Mouse (Mus musculus) hindbrain, embryonic 14.5 days (tissue): ENCODE data around the gene Gm9780. TPM values are rescaled to one million over a fixed set of nuclear protein-coding genes. Genes with fewer than 3 reads are reported as not detected.
"Not testable (repeated sequence)": the region's sequence is repeated elsewhere in the genome, so short reads cannot be mapped to it uniquely, and the experiment has no call there.

Experiments
- ATAC-seq: fragments of 200-750 bp; cut with Nextera tagmentation; 2 replicates; pipeline ENCODE4 v1.8.0; 2017; ENCODE audit warnings: moderate number of reproducible peaks, mild to moderate bottlenecking, moderate TSS enrichment, moderate library complexity; ENCODE audit not compliant: low FRiP score
- DNase-seq: peaks from one replicate; pipeline ENCODE4 v3.0.0-alpha.2; 2015; ENCODE audit warnings: low spot score
- H3K27ac ChIP-seq: fragments of 300-500 bp; sonication (generic); 2 replicates; pipeline ENCODE4 v1.5.1; 2014; ENCODE audit warnings: mild to moderate bottlenecking, moderate library complexity
- H3K27me3 ChIP-seq: fragments of 300-500 bp; sonication (generic); 2 replicates; pipeline ENCODE4 v1.6.1; 2014; ENCODE audit warnings: mild to moderate bottlenecking, low read length, mixed read lengths; ENCODE audit not compliant: control insufficient read depth, insufficient read depth
- H3K36me3 ChIP-seq: fragments of 300-500 bp; sonication (generic); replicated peaks from 2 replicates; pipeline ENCODE4 v1.6.1; 2014; ENCODE audit not compliant: control insufficient read depth, insufficient read depth
- H3K4me1 ChIP-seq: fragments of 300-500 bp; sonication (generic); replicated peaks from 2 replicates; pipeline ENCODE4 v1.6.1; 2014; ENCODE audit warnings: antibody characterized with exemption, low read length, mixed read lengths; ENCODE audit not compliant: control insufficient read depth, insufficient read depth
- H3K4me2 ChIP-seq: fragments of 300-500 bp; sonication (generic); replicated peaks from 2 replicates; pipeline ENCODE4 v1.6.1; 2014; ENCODE audit warnings: mild to moderate bottlenecking, moderate library complexity
- H3K4me3 ChIP-seq: fragments of 300-500 bp; sonication (generic); replicated peaks from 2 replicates; pipeline ENCODE4 v1.5.1; 2014; ENCODE audit warnings: mild to moderate bottlenecking, low read length
- H3K9ac ChIP-seq: fragments of 300-500 bp; sonication (generic); 2 replicates; pipeline ENCODE4 v1.6.1; 2014
- H3K9me3 ChIP-seq: fragments of 300-500 bp; sonication (generic); 2 replicates; pipeline ENCODE4 v1.6.1; 2016; ENCODE audit warnings: low read length; ENCODE audit not compliant: control insufficient read depth
- WGBS: fragments of 180-500 bp; shearing (Covaris S2); extraction: QIAGEN DNeasy Blood & Tissue Kit; methylation state at CpG from one replicate; pipeline ENCODE4 v1.1.7; 2014; 5-methylcytosine and 5-hydroxymethylcytosine counted together
- polyA plus RNA-seq: library from polyadenylated mRNA; unstranded; fragments of >200 nt; fragmentation: Nextera tagmentation; extraction: Ambion mirVana; gene quantifications from 2 replicates; pipeline ENCODE4 v1.2.1, GENCODE M21; 2014

Gene Gm9780
- polyA plus RNA-seq, 1 experiment from 2014 or later = 8.5 TPM

DNA sequence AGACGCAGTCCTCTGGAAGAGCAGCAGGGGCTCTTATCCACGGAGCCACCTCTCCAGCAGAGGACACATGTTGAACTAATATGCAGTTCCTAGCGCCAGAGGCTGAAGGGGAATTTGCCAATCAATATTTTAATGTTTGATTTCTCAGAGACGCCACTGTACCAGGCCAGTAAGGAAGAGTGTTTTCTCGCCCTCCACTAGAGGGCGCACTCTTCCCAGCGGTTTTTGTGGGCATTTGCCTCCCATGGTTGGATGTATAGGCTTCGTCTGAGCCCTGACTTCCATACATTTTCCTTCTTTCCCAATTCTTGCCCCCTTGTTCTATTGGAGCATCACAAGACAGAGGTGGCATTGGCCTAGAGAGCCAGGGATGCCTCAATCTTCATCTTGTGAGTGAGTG, 4.5 kb upstream of the Gm9780 start:
- H3K36me3 ChIP-seq, H3K27ac ChIP-seq, H3K4me2 ChIP-seq, H3K4me3 ChIP-seq, DNase-seq, H3K27me3 ChIP-seq, H3K4me1 ChIP-seq, H3K9me3 ChIP-seq, ATAC-seq, H3K9ac ChIP-seq: not testable (repeated sequence)
- WGBS = no CpG with 5 or more reads among the region's 8 CpGs

DNA sequence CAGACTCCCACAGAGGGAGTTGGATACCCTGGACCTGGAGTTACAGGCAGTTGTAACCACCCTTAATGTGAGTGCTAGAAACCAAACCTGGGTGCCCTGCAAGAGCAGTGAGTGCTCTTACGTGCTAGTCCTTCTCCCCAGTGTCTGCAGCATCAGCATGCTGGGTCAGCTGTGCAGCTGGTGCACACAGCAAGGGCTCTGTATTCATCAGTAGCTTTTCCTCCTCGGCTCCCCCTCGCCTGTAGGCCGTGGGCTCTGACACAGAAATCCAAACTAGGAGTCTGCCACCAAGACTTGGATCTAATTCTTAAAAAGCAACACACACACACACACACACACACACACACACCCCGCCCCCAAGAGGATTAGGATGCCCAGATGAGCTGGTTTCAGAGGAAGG, 2.5 kb upstream of the Gm9780 start:
- not testable (repeated sequence) for ATAC-seq, H3K27me3 ChIP-seq
- WGBS = no CpG with 5 or more reads among the region's 5 CpGs

DNA sequence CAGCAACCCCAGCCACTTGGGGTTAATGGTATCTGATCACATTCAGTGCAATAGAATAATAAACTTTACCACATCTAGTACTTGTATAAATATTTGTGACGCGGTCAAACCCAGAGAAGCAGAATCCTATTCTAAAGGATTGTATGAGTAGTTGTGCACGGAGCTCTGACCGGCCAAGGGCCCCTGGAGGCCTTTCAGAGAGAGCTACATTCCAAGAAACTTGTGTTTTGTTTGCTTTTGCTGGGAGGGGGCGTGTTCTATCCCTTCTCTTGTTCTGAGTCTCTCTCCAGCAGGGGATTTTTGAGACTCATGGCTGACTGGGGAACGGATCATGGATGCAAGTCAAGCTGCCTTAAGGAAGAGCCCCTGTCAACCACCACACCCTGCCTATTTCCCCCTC, 7.1 kb downstream of the Gm9780 start:
- not testable (repeated sequence) for H3K36me3 ChIP-seq, DNase-seq, H3K27me3 ChIP-seq, H3K4me3 ChIP-seq, ATAC-seq, H3K9ac ChIP-seq, H3K4me1 ChIP-seq, H3K4me2 ChIP-seq, H3K9me3 ChIP-seq, H3K27ac ChIP-seq
- WGBS = no CpG with 5 or more reads among the region's 6 CpGs

More for the DNA sequence above, 2.5 kb upstream of the Gm9780 start:
- not testable (repeated sequence) for H3K9me3 ChIP-seq, H3K27ac ChIP-seq, H3K4me2 ChIP-seq, H3K9ac ChIP-seq, DNase-seq, H3K4me1 ChIP-seq, H3K36me3 ChIP-seq, H3K4me3 ChIP-seq

GRCm38 (mm10) chr14:26034364-26034763, 8.1 kb downstream of the Gm9780 start:
- DNase-seq, H3K9me3 ChIP-seq, H3K9ac ChIP-seq, H3K36me3 ChIP-seq, ATAC-seq, H3K4me3 ChIP-seq, H3K27ac ChIP-seq, H3K27me3 ChIP-seq, H3K4me1 ChIP-seq, H3K4me2 ChIP-seq: not testable (repeated sequence)
- WGBS = no CpG with 5 or more reads among the region's 3 CpGs

- H3K27ac ChIP-seq, ATAC-seq, DNase-seq, H3K9me3 ChIP-seq, H3K36me3 ChIP-seq, H3K27me3 ChIP-seq, H3K9ac ChIP-seq, H3K4me2 ChIP-seq, H3K4me1 ChIP-seq, H3K4me3 ChIP-seq: not testable (repeated sequence)
- WGBS = no CpG with 5 or more reads among the region's 12 CpGs
Measured at GRCm38 (mm10) chr14:26025653-26026052, 16.9 kb downstream of the Gm9780 start.

DNA sequence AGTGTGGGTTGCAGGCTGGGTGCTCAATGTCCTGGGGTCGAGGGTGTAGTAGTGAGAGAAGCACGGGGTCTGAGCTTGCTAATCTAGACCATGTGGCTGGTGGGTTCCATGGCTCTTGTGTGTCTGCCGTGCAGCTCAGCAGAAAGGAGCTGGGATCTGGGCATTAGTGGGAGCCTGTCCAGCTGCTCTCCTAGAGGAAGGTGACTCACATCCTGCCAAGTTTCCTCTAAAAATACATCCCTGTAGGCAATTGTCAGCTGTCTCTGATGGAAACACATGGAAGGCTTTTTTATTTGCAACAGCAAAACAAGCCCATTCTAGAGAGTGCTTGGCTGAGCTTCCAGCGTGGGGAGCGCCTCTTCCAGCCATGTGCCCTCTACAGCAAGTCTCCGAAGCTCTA, 19.7 kb downstream of the Gm9780 start:
- H3K27ac ChIP-seq, H3K4me1 ChIP-seq, H3K4me3 ChIP-seq, H3K4me2 ChIP-seq, H3K9me3 ChIP-seq, H3K36me3 ChIP-seq, DNase-seq, H3K9ac ChIP-seq, ATAC-seq, H3K27me3 ChIP-seq: not testable (repeated sequence)
- WGBS = no CpG with 5 or more reads among the region's 6 CpGs

- not testable (repeated sequence) for ATAC-seq, H3K4me1 ChIP-seq, H3K27me3 ChIP-seq, H3K4me3 ChIP-seq, DNase-seq, H3K36me3 ChIP-seq, H3K4me2 ChIP-seq, H3K27ac ChIP-seq, H3K9ac ChIP-seq, H3K9me3 ChIP-seq
- no CpG with 5 or more reads among the region's 9 CpGs for WGBS
Measured at GRCm38 (mm10) chr14:26021555-26021954, 21.0 kb downstream of the Gm9780 start.

GRCm38 (mm10) chr14:26016414-26016813, 26.1 kb downstream of the Gm9780 start:
- ATAC-seq, H3K9ac ChIP-seq, H3K4me2 ChIP-seq, H3K4me3 ChIP-seq, H3K27me3 ChIP-seq, H3K4me1 ChIP-seq, H3K9me3 ChIP-seq, H3K27ac ChIP-seq, DNase-seq, H3K36me3 ChIP-seq: not testable (repeated sequence)
- WGBS = no CpG with 5 or more reads among the region's 7 CpGs

- WGBS = no CpG with 5 or more reads among the region's 2 CpGs
- H3K4me1 ChIP-seq, H3K4me2 ChIP-seq, H3K9ac ChIP-seq, H3K27me3 ChIP-seq, H3K9me3 ChIP-seq, H3K27ac ChIP-seq, ATAC-seq, H3K36me3 ChIP-seq, H3K4me3 ChIP-seq, DNase-seq: not testable (repeated sequence)
Measured at GRCm38 (mm10) chr14:26007462-26007861, 35.0 kb downstream of the Gm9780 start.

DNA sequence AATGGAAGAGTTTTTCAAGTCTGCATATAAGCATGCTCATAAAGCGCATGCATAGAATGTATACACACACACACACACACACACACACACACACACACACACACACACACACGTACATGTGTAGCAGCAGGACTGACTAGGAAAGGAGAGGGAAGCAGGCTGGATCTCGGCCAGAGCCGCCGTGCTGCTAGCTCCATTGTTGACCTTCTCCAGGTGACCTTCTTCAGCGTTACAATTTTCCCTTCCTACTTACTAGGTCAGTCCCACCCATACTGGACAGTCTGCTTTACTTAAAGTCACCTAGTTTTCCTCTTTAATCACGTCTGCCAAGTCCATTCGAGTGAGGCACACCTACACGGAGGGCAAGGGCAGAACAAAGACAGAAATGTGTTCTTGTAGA, 60.6 kb downstream of the Gm9780 start:
- not testable (repeated sequence) for H3K4me1 ChIP-seq, H3K36me3 ChIP-seq, ATAC-seq, H3K4me3 ChIP-seq, DNase-seq, H3K9ac ChIP-seq, H3K27ac ChIP-seq, H3K27me3 ChIP-seq, H3K4me2 ChIP-seq, H3K9me3 ChIP-seq
- WGBS = 79% methylated on average over 7 of the region's 9 CpGs
